Mouse (Mus musculus): ENCODE results near the gene Abcb11.

DNA sequence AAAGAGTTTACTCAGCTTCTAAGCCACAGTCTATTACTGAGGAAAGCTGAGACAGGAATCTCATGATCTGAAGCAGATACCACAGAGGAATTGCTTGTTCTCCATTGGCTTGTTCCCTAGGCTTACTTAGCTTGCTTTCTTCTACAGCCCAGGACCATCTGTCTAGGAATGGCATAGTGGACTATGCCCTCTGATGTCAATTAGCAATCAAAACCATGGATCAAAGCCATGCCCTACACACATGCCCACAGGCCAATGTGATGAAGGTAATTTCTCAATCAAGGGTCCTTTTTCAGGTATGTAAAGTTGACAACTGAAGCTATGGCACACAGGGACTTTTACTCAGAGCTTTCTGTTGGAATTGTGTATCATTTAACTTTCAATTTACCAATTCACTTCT, 47.9 kb downstream of the Abcb11 start:
- no peak for TF ChIP-seq EP300 (optimal IDR thresholded peaks at IDR 0.05)
- no peak for TF ChIP-seq CTCF (IDR thresholded peaks at IDR 0.05; ENCODE audit: low read depth)

All from stomach, postnatal 0 days (tissue).